Mouse (Mus musculus): Measurements from ENCODE around the gene Cd300ld5. TPM values are rescaled to one million over a fixed set of nuclear protein-coding genes. Genes with fewer than 3 reads are reported as not detected.

Gene Cd300ld5
- polyA plus RNA-seq, 1 experiment from 2014 or later = not detected

GRCm38 (mm10) chr11:115073002-115073401, 35.4 kb upstream of the Cd300ld5 start:
- no peak for ATAC-seq (ENCODE audit: low FRiP score, low TSS enrichment)
- no peak overlapping the region for H3K27ac ChIP-seq (replicated peaks)
- TF ChIP-seq EP300 (optimal IDR thresholded peaks at IDR 0.05) = no peak
- TF ChIP-seq CTCF (IDR thresholded peaks at IDR 0.05; ENCODE audit: low read depth) = no peak
- no peak overlapping the region for H3K9ac ChIP-seq (ENCODE audit: low read length)
- H3K36me3 ChIP-seq (ENCODE audit: control insufficient read depth, insufficient read depth, low read length) = no peaks in the 10 kb centered on the region
- peaks cover 2% of the 10 kb centered on the region; the same call in 1 of the 2 replicates for H3K27me3 ChIP-seq (ENCODE audit: control insufficient read depth, insufficient read depth, low read length)
- no peaks in the 10 kb centered on the region for H3K4me1 ChIP-seq (replicated peaks; ENCODE audit: control insufficient read depth, insufficient read depth)
- H3K4me3 ChIP-seq (ENCODE audit: low read depth, low read length) = no peak overlapping the region
- no peak for DNase-seq (ENCODE audit: low spot score)
- H3K9me3 ChIP-seq (ENCODE audit: control insufficient read depth, low read length) = no peaks in the 10 kb centered on the region
- H3K4me2 ChIP-seq (replicated peaks; ENCODE audit: low read depth) = no peak overlapping the region
- WGBS = 63% methylated on average over 5 of the region's 5 CpGs

GRCm38 (mm10) chr11:115071631-115072294, 34.2 kb upstream of the Cd300ld5 start:
- no peaks in the 10 kb centered on the region for H3K4me1 ChIP-seq (replicated peaks; ENCODE audit: control insufficient read depth, insufficient read depth)
- no peaks in the 10 kb centered on the region for H3K9me3 ChIP-seq (ENCODE audit: control insufficient read depth, low read length)
- TF ChIP-seq EP300 (optimal IDR thresholded peaks at IDR 0.05) (no peak), CTCF (IDR thresholded peaks at IDR 0.05; ENCODE audit: low read depth) (peak; percentile 9; the same call in 1 of the 2 replicates)
- DNase-seq (ENCODE audit: low spot score) = no peak
- H3K36me3 ChIP-seq (ENCODE audit: control insufficient read depth, insufficient read depth, low read length) = no peaks in the 10 kb centered on the region
- H3K4me3 ChIP-seq (ENCODE audit: low read depth, low read length) = no peak overlapping the region
- 10% methylated on average over 14 of the region's 14 CpGs for WGBS
- no peak overlapping the region; the same call in 1 of the 2 replicates for H3K4me2 ChIP-seq (replicated peaks; ENCODE audit: low read depth)
- ATAC-seq (ENCODE audit: low FRiP score, low TSS enrichment) = peak; percentile 75; the same call in 1 of the 2 replicates
- no peak overlapping the region for H3K9ac ChIP-seq (ENCODE audit: low read length)
- H3K27ac ChIP-seq (replicated peaks) = no peak overlapping the region; the same call in 1 of the 2 replicates
- H3K27me3 ChIP-seq (ENCODE audit: control insufficient read depth, insufficient read depth, low read length) = no peaks in the 10 kb centered on the region

- no peak for TF ChIP-seq EP300 (optimal IDR thresholded peaks at IDR 0.05)
- no peak for TF ChIP-seq CTCF (IDR thresholded peaks at IDR 0.05; ENCODE audit: low read depth)
- WGBS = 9% methylated on average over 9 of the region's 9 CpGs
- Histone ChIP-seq H3K27me3 (ENCODE audit: control insufficient read depth, insufficient read depth, low read length) (no peaks in the 10 kb centered on the region), H3K4me2 (replicated peaks; ENCODE audit: low read depth) (no peak overlapping the region; the same call in 1 of the 2 replicates), H3K27ac (replicated peaks) (no peak overlapping the region), H3K4me1 (replicated peaks; ENCODE audit: control insufficient read depth, insufficient read depth) (no peaks in the 10 kb centered on the region), H3K4me3 (ENCODE audit: low read depth, low read length) (no peak overlapping the region), H3K9me3 (ENCODE audit: control insufficient read depth, low read length) (no peaks in the 10 kb centered on the region), H3K36me3 (ENCODE audit: control insufficient read depth, insufficient read depth, low read length) (no peaks in the 10 kb centered on the region), H3K9ac (ENCODE audit: low read length) (no peak overlapping the region)
- no peak for DNase-seq (ENCODE audit: low spot score)
- no peak for ATAC-seq (ENCODE audit: low FRiP score, low TSS enrichment)
These were observed 33.5 kb upstream of the Cd300ld5 start for GRCm38 (mm10) chr11:115071015-115071551.

GRCm38 (mm10) chr11:115066768-115067167, 29.2 kb upstream of the Cd300ld5 start:
- ATAC-seq (ENCODE audit: low FRiP score, low TSS enrichment) = no peak
- 66% methylated on average over 6 of the region's 6 CpGs for WGBS
- H3K4me1 ChIP-seq (replicated peaks; ENCODE audit: control insufficient read depth, insufficient read depth) = no peaks in the 10 kb centered on the region
- TF ChIP-seq EP300 (optimal IDR thresholded peaks at IDR 0.05) (no peak), CTCF (IDR thresholded peaks at IDR 0.05; ENCODE audit: low read depth) (peak; percentile 21)
- H3K27me3 ChIP-seq (ENCODE audit: control insufficient read depth, insufficient read depth, low read length) = no peaks in the 10 kb centered on the region
- H3K4me3 ChIP-seq (ENCODE audit: low read depth, low read length) = no peak overlapping the region
- DNase-seq (ENCODE audit: low spot score) = no peak
- H3K36me3 ChIP-seq (ENCODE audit: control insufficient read depth, insufficient read depth, low read length) = no peaks in the 10 kb centered on the region
- H3K9me3 ChIP-seq (ENCODE audit: control insufficient read depth, low read length) = no peaks in the 10 kb centered on the region
- H3K9ac ChIP-seq (ENCODE audit: low read length) = no peak overlapping the region
- H3K27ac ChIP-seq (replicated peaks) = no peak overlapping the region
- no peak overlapping the region for H3K4me2 ChIP-seq (replicated peaks; ENCODE audit: low read depth)

- no peaks in the 10 kb centered on the region for H3K9me3 ChIP-seq (ENCODE audit: control insufficient read depth, low read length)
- H3K27me3 ChIP-seq (ENCODE audit: control insufficient read depth, insufficient read depth, low read length) = no peaks in the 10 kb centered on the region
These were observed 24.5 kb upstream of the Cd300ld5 start, which contains the start of gene Cd300e for GRCm38 (mm10) chr11:115062077-115062476. TSS of gene Cd300e (minus strand) at chr11:115062177.

GRCm38 (mm10) chr11:115059797-115060196, 22.2 kb upstream of the Cd300ld5 start:
- no peak for DNase-seq (ENCODE audit: low spot score)
- H3K27ac ChIP-seq (replicated peaks) = no peak overlapping the region
- H3K9ac ChIP-seq (ENCODE audit: low read length) = no peak overlapping the region
- H3K4me3 ChIP-seq (ENCODE audit: low read depth, low read length) = no peak overlapping the region
- H3K27me3 ChIP-seq (ENCODE audit: control insufficient read depth, insufficient read depth, low read length) = no peaks in the 10 kb centered on the region
- no peaks in the 10 kb centered on the region for H3K4me1 ChIP-seq (replicated peaks; ENCODE audit: control insufficient read depth, insufficient read depth)
- H3K9me3 ChIP-seq (ENCODE audit: control insufficient read depth, low read length) = no peaks in the 10 kb centered on the region
- no peak overlapping the region for H3K4me2 ChIP-seq (replicated peaks; ENCODE audit: low read depth)
- no peak for TF ChIP-seq CTCF (IDR thresholded peaks at IDR 0.05; ENCODE audit: low read depth)
- no peak for TF ChIP-seq EP300 (optimal IDR thresholded peaks at IDR 0.05)
- H3K36me3 ChIP-seq (ENCODE audit: control insufficient read depth, insufficient read depth, low read length) = no peaks in the 10 kb centered on the region
- 70% methylated on average over 2 of the region's 2 CpGs for WGBS
- no peak for ATAC-seq (ENCODE audit: low FRiP score, low TSS enrichment)

More at GRCm38 (mm10) chr11:115062077-115062476, 24.5 kb upstream of the Cd300ld5 start, which contains the start of gene Cd300e:
- H3K4me3 ChIP-seq (ENCODE audit: low read depth, low read length) = no peak within 1 kb of the TSS
- no peak within 1 kb of the TSS for H3K4me2 ChIP-seq (replicated peaks; ENCODE audit: low read depth)
- no peaks in the 10 kb centered on the region for H3K4me1 ChIP-seq (replicated peaks; ENCODE audit: control insufficient read depth, insufficient read depth)
- no peak within 1 kb of the TSS for H3K9ac ChIP-seq (ENCODE audit: low read length)
- no peaks in the 10 kb centered on the region for H3K36me3 ChIP-seq (ENCODE audit: control insufficient read depth, insufficient read depth, low read length)
- no peak for DNase-seq (ENCODE audit: low spot score)
- TF ChIP-seq CTCF (IDR thresholded peaks at IDR 0.05; ENCODE audit: low read depth) (no peak), EP300 (optimal IDR thresholded peaks at IDR 0.05) (no peak)
- WGBS = 22% methylated on average over 5 of the region's 5 CpGs
- no peak for ATAC-seq (ENCODE audit: low FRiP score, low TSS enrichment)
- no peak within 1 kb of the TSS for H3K27ac ChIP-seq (replicated peaks)
